Mouse (Mus musculus): ENCODE results near the gene Fgb. TPM values are rescaled to one million over a fixed set of nuclear protein-coding genes. Genes with fewer than 3 reads are reported as not detected.

Gene Fgb
- total RNA-seq, 2 experiments from 2014 or later = not detected

DNA sequence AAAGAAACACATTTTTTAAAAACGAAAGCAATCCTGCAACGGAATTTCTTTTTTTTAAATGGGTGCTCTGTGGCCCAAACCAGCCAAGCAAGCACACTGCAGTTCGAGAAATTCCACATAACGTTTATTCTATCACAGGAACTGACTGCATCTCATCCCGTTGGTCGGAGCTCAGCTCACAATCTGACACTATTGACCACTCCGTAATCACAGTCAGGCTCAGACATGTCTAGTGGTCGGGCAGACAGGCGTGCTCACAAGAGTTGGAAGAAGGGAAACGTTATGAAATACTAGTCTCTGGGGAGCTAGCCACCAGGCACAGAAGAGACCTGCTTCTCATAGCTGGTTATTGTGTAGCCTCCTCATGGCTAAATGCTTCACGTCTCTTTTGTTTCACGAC is 57.7 kb downstream of the Fgb start:
- no peak for ATAC-seq (replicated peaks; ENCODE audit: poor library complexity, severe bottlenecking)

Other genes starting within 250 kb of the Fgb start
- gene Rbm46, start 173.4 kb downstream of the Fgb start, total RNA-seq (2014; fragmentation: Nextera tagmentation) = not detected in 2 replicates
- not detected in 2 replicates for gene Rbm46, start 173.4 kb downstream of the Fgb start, total RNA-seq (2017)
- gene Lrat, start 145.9 kb downstream of the Fgb start, total RNA-seq (2014; fragmentation: Nextera tagmentation) = 0.04 TPM in 1 of 2 replicates, not detected in the other
- gene Lrat, start 145.9 kb downstream of the Fgb start, total RNA-seq (2017) = not detected in 2 replicates
- not detected in 2 replicates for gene Fgg, start 42.1 kb downstream of the Fgb start, total RNA-seq (2014; fragmentation: Nextera tagmentation)
- not detected in 2 replicates for gene Fgg, start 42.1 kb downstream of the Fgb start, total RNA-seq (2017)
- not detected in 2 replicates for gene Fga, start 23.8 kb downstream of the Fgb start, total RNA-seq (2014; fragmentation: Nextera tagmentation)
- gene Fga, start 23.8 kb downstream of the Fgb start, total RNA-seq (2017) = not detected in 2 replicates
- 50.3 and 62.1 TPM in 2 replicates for gene Plrg1, start 5.7 kb upstream of the Fgb start, total RNA-seq (2014; fragmentation: Nextera tagmentation)
- gene Plrg1, start 5.7 kb upstream of the Fgb start, total RNA-seq (2017) = 71.2 and 77.6 TPM in 2 replicates
- not detected in 2 replicates for gene Dchs2, start 78.1 kb upstream of the Fgb start, total RNA-seq (2014; fragmentation: Nextera tagmentation)
- gene Dchs2, start 78.1 kb upstream of the Fgb start, total RNA-seq (2017) = not detected in 2 replicates

All from granulocyte monocyte progenitor cell, adult 5-6 weeks (primary cell).